Mouse (Mus musculus) ES-E14 (cell line): ENCODE results near the gene Slc38a10. TPM values are rescaled to one million over a fixed set of nuclear protein-coding genes. Genes with fewer than 3 reads are reported as not detected.

Experiments
- DNase-seq: peaks from one replicate; pipeline ENCODE4 v3.0.0-alpha.2; 2013; ENCODE audit warnings: low read depth, low spot score
- H3K27ac ChIP-seq: 2 replicates; pipeline ENCODE4 v1.5.1; 2012; ENCODE audit warnings: low read depth, mild to moderate bottlenecking, low read length, moderate library complexity, mixed read lengths; ENCODE audit not compliant: poor library complexity, insufficient read depth, severe bottlenecking
- H3K36me3 ChIP-seq: 2 replicates; pipeline ENCODE4 v1.6.1; 2012; ENCODE audit warnings: mild to moderate bottlenecking, low read length, moderate library complexity, mixed read lengths; ENCODE audit not compliant: control insufficient read depth, poor library complexity, insufficient read depth, severe bottlenecking
- H3K4me1 ChIP-seq, 2 experiments: fragments of 150-350 bp in 1 of 2; sonication (generic) in 1 of 2; 2 replicates each; pipeline ENCODE4 v1.6.1; 2012; ENCODE audit warnings: low read length in 2 of 2, mild to moderate bottlenecking in 1 of 2, mixed read lengths in 1 of 2; ENCODE audit not compliant: control insufficient read depth in 2 of 2, insufficient read depth in 2 of 2, poor library complexity in 1 of 2
- H3K4me3 ChIP-seq, 2 experiments: fragments of 150-350 bp in 1 of 2; sonication (generic) in 1 of 2; 2 replicates each; pipeline ENCODE4 v1.5.1; 2012; ENCODE audit warnings: low read length in 2 of 2, low read depth in 1 of 2, mild to moderate bottlenecking in 1 of 2, mixed read lengths in 1 of 2; ENCODE audit not compliant: insufficient read depth in 1 of 2, poor library complexity in 1 of 2, severe bottlenecking in 1 of 2
- H3K9ac ChIP-seq: 2 replicates; pipeline ENCODE4 v1.6.1; 2012; ENCODE audit warnings: low read depth, mild to moderate bottlenecking, low read length, mixed read lengths; ENCODE audit not compliant: poor library complexity, insufficient read depth, severe bottlenecking
- H3K9me3 ChIP-seq: fragments of 150-350 bp; sonication (generic); 2 replicates; pipeline ENCODE4 v1.6.1; 2012; ENCODE audit warnings: low read depth, mild to moderate bottlenecking, low read length; ENCODE audit not compliant: control insufficient read depth, insufficient read depth
- CHD2 ChIP-seq: IDR thresholded peaks from 2 replicates; pipeline ENCODE4 v1.6.1; 2014; ENCODE audit warnings: mild to moderate bottlenecking, low read depth, low read length, inconsistent platforms
- HCFC1 ChIP-seq: IDR thresholded peaks from 2 replicates; pipeline ENCODE4 v1.6.1; 2012; ENCODE audit warnings: low read length, inconsistent platforms, borderline replicate concordance; ENCODE audit not compliant: insufficient read depth
- MAFK ChIP-seq: IDR thresholded peaks from 2 replicates; pipeline ENCODE4 v1.6.1; 2014; ENCODE audit warnings: mild to moderate bottlenecking, low read depth, low read length, inconsistent platforms; ENCODE audit not compliant: insufficient read depth
- ZC3H11A ChIP-seq: IDR thresholded peaks from 2 replicates; pipeline ENCODE4 v1.6.1; 2012; ENCODE audit warnings: low read depth, mild to moderate bottlenecking, inconsistent platforms, low read length, borderline replicate concordance
- ZNF384 ChIP-seq: IDR thresholded peaks from 2 replicates; pipeline ENCODE4 v1.6.1; 2012; ENCODE audit warnings: low read depth, low read length, inconsistent platforms
- in situ Hi-C, 2 experiments: fragments of 600-800 bp; cut with MboI; formaldehyde crosslinking; loops; one replicate each; pipeline ENCODE4 v1.15.1; 2025; ENCODE audit warnings: low sequenced_read_pairs in 2 of 2, inconsistent platforms in 1 of 2; ENCODE audit not compliant: unreplicated experiment in 2 of 2
- total RNA-seq: library from RNA; depleted of rRNA; stranded (reverse); fragments of 300-350 nt; gene quantifications from 2 replicates; pipeline ENCODE4 v1.2.3, GENCODE M21; 2012; rRNA removed

Gene Slc38a10
- total RNA-seq, 1 experiment, result 146 TPM

DNA sequence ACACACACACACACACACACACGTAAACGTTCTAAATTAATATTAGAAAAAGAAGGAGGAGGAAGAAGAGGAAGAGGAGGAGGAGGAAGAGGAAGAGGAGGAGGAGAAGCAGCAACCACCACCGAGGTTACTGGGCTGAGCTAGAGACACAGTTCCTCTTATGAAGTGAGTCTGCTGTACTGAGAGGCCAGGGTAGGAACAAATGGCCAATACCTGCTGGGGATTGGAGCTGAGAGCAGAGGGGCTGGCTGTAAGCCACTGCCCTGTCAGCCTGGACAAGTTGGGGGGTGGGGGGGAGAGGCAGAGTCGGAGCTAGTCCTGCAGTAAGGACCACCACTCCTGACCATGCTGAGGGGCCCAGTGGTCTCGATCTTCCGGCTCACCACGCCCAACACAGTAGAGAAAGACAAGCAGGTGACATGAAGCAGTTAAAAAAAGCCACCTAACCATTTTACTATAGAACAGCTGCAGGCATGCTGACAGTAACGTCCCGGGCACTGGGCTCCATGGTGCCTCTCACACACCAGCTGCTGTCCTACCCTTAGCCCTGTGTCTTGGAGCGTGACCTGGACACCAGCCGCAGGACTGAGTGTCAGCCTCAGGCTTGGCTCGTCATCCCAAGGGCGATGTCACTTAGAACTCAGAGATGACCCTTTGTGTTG, 87.0 kb downstream of the Slc38a10 start:
- Histone ChIP-seq H3K9me3 (no peaks in the 10 kb centered on the region), H3K4me3 (no peak overlapping the region), H3K27ac (no peak overlapping the region), H3K4me1 (peaks cover 0 to 12% of the 10 kb centered on the region in 2 experiments; a peak in 1 of 4 replicates), H3K9ac (no peak overlapping the region), H3K36me3 (peaks cover 15% of the 10 kb centered on the region; the same call in 1 of the 2 replicates)
- TF ChIP-seq MAFK (no peak), HCFC1 (no peak), ZC3H11A (no peak), CHD2 (no peak), ZNF384 (no peak)
- in situ Hi-C loops, result no loop called here
- no peak for DNase-seq

GRCm38 (mm10) chr11:120063326-120063725, 87.8 kb downstream of the Slc38a10 start:
- no peak for DNase-seq
- H3K4me3 ChIP-seq, result no peak overlapping the region
- in situ Hi-C loops, result no loop called here
- H3K27ac ChIP-seq, result no peak overlapping the region
- H3K9ac ChIP-seq, result no peak overlapping the region
- H3K4me1 ChIP-seq, result peaks cover 0 to 10% of the 10 kb centered on the region in 2 experiments; a peak in 1 of 4 replicates
- no peaks in the 10 kb centered on the region for H3K9me3 ChIP-seq
- no peak for TF ChIP-seq HCFC1
- no peak for TF ChIP-seq CHD2
- no peak for TF ChIP-seq ZC3H11A
- no peak for TF ChIP-seq ZNF384
- TF ChIP-seq MAFK, result no peak
- peaks cover 15% of the 10 kb centered on the region; the same call in 1 of the 2 replicates for H3K36me3 ChIP-seq

GRCm38 (mm10) chr11:120060634-120061033, 90.5 kb downstream of the Slc38a10 start:
- Histone ChIP-seq H3K4me3 (no peak overlapping the region), H3K4me1 (peaks cover 0 to 3% of the 10 kb centered on the region in 2 experiments; a peak in 1 of 4 replicates), H3K9ac (no peak overlapping the region), H3K36me3 (peaks cover 6% of the 10 kb centered on the region; the same call in 1 of the 2 replicates), H3K27ac (no peak overlapping the region), H3K9me3 (no peaks in the 10 kb centered on the region)
- TF ChIP-seq CHD2 (no peak), ZNF384 (no peak), MAFK (no peak), HCFC1 (no peak), ZC3H11A (no peak)
- DNase-seq, result no peak
- in situ Hi-C loops, result no loop called here

DNA sequence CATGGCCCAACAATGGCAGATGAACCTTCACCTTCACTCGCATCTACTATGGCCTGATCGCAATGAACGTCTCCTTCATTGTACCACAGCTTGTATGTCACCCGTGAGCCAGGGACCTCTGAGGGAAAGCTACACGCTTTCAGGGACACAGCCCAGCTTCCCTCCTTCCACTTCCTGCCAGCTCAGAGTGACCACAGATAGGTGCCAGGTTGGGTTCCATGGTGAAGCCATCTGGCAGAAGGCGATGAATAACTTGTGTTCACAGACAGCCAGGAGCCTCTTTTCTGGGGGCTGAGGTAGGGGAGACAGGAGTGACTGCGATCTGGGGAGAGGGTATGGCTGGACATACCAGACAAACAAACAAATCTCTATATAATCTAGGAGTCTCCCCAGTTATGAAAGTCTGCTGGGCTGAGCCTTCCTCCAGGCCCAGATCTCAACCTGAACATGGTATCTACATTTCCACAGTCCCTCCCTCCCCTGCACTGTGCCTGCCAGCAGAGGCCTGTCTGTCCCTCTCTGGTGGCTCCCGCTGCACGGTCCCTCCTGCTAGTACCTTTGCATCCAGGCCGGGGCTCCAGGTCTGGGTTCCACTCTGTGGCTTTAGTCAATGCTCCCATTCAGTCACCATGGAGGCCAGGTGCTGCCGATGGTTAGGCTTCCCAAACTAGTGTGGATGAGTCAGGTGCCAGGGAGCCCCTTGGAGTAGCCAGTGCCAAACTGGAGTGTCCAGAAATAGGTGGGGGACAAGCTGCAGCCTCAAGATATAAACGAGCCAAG, 95.0 kb downstream of the Slc38a10 start:
- H3K4me3 ChIP-seq, result no peak overlapping the region
- DNase-seq, result no peak
- peaks cover 0 to 3% of the 10 kb centered on the region in 2 experiments; a peak in 1 of 4 replicates for H3K4me1 ChIP-seq
- no peak overlapping the region for H3K9ac ChIP-seq
- in situ Hi-C loops, result no loop called here
- no peak overlapping the region for H3K27ac ChIP-seq
- TF ChIP-seq ZNF384 (no peak), CHD2 (no peak), ZC3H11A (no peak), MAFK (no peak), HCFC1 (no peak)
- no peaks in the 10 kb centered on the region for H3K9me3 ChIP-seq
- H3K36me3 ChIP-seq, result no peaks in the 10 kb centered on the region

Other genes starting within 250 kb of the Slc38a10 start
- gene Chmp6, start 237.9 kb downstream of the Slc38a10 start, total RNA-seq, result 48.1 and 58.1 TPM in 2 replicates
- gene Baiap2, start 208.6 kb downstream of the Slc38a10 start, total RNA-seq, result 21.8 and 23.3 TPM in 2 replicates
- gene Aatk, start 104.2 kb downstream of the Slc38a10 start, total RNA-seq, result 1.2 and 2.2 TPM in 2 replicates
- 24.0 and 43.4 TPM in 2 replicates for gene Cep131, start 64.5 kb downstream of the Slc38a10 start, total RNA-seq
- 26.5 and 37.1 TPM in 2 replicates for gene Tepsin, start 52.6 kb downstream of the Slc38a10 start, total RNA-seq
- 48.8 and 49.3 TPM in 2 replicates for gene Ndufaf8, start 52.4 kb downstream of the Slc38a10 start, total RNA-seq
- 11.7 and 16.3 TPM in 2 replicates for gene Bahcc1, start 81.6 kb upstream of the Slc38a10 start, total RNA-seq
- gene Actg1, start 197.2 kb upstream of the Slc38a10 start, total RNA-seq, result 1,716 and 2,367 TPM in 2 replicates
- gene Fscn2, start 210.2 kb upstream of the Slc38a10 start, total RNA-seq, result 0.31 and 0.42 TPM in 2 replicates
- gene Faap100, start 227.4 kb upstream of the Slc38a10 start, total RNA-seq, result 27.2 and 30.0 TPM in 2 replicates